ENCODE assay signal across 8 mouse cellular contexts in genomic region chr7:90029548-90030485, GRCm38 (mm10). TPM values are rescaled to one million over a fixed set of nuclear protein-coding genes. Genes with fewer than 3 reads are reported as not detected.
A peak's percentile ranks its signal among the peaks of the same experiment; 100 is the strongest.
DNase-seq lines count a peak whose midpoint lies in the region; ATAC-seq and TF ChIP-seq lines count a peak whose summit lies in the region.

No protein-coding gene starts in this region.

- H3K36me3 ChIP-seq in embryonic facial prominence, embryonic 11.5 days (replicated peaks; ENCODE audit: control insufficient read depth, insufficient read depth, low read depth, low read length), result no peaks in the 10 kb centered on the region
- no peaks in the 10 kb centered on the region for H3K36me3 ChIP-seq in kidney, embryonic 14.5 days (ENCODE audit: control insufficient read depth, insufficient read depth, low read length)
- H3K36me3 ChIP-seq in stomach, postnatal 0 days (ENCODE audit: control insufficient read depth, insufficient read depth, low read length), result no peaks in the 10 kb centered on the region

- H3K4me1 ChIP-seq in embryonic facial prominence, embryonic 11.5 days (ENCODE audit: control insufficient read depth, insufficient read depth, low read length), result no peaks in the 10 kb centered on the region
- H3K4me1 ChIP-seq in kidney, embryonic 14.5 days (ENCODE audit: control insufficient read depth, insufficient read depth, low read length), result peaks cover 20% of the 10 kb centered on the region; the same call in 1 of the 2 replicates
- peaks cover 4% of the 10 kb centered on the region; the same call in 1 of the 2 replicates for H3K4me1 ChIP-seq in stomach, postnatal 0 days (replicated peaks; ENCODE audit: control insufficient read depth, insufficient read depth)

- peak; percentile 16; the same call in 1 of the 2 replicates for TF ChIP-seq CTCF in stomach, postnatal 0 days (IDR thresholded peaks at IDR 0.05; ENCODE audit: low read depth)

- no peak; the same call in 1 of the 2 replicates for ATAC-seq in embryonic facial prominence, embryonic 11.5 days (replicated peaks; ENCODE audit: insufficient number of reproducible peaks, low FRiP score, low TSS enrichment, low read depth)
- ATAC-seq in kidney, embryonic 14.5 days (ENCODE audit: low FRiP score, low TSS enrichment), result no peak
- peak; percentile 69 for ATAC-seq in stomach, postnatal 0 days (ENCODE audit: low FRiP score, low TSS enrichment)

- no peaks in the 10 kb centered on the region for H3K9me3 ChIP-seq in embryonic facial prominence, embryonic 11.5 days (replicated peaks; ENCODE audit: control insufficient read depth, low read length)
- no peaks in the 10 kb centered on the region for H3K9me3 ChIP-seq in kidney, embryonic 14.5 days (ENCODE audit: control insufficient read depth, low read length)
- H3K9me3 ChIP-seq in stomach, postnatal 0 days (ENCODE audit: control insufficient read depth, low read length), result no peaks in the 10 kb centered on the region

- no peak overlapping the region; the same call in 1 of the 2 replicates for H3K27ac ChIP-seq in embryonic facial prominence, embryonic 11.5 days (replicated peaks; ENCODE audit: low read depth, low read length)
- H3K27ac ChIP-seq in kidney, embryonic 14.5 days (ENCODE audit: low read depth, low read length), result peak overlapping the region; percentile 32; the same call in 1 of the 2 replicates
- peak overlapping the region; percentile 90 for H3K27ac ChIP-seq in stomach, postnatal 0 days (replicated peaks)

- WGBS in embryonic facial prominence, embryonic 11.5 days, result 40% methylated on average over 20 of the region's 20 CpGs
- 53% methylated on average over 20 of the region's 20 CpGs for WGBS in kidney, embryonic 14.5 days
- WGBS in stomach, postnatal 0 days, result 33% methylated on average over 20 of the region's 20 CpGs

- no peak overlapping the region for H3K9ac ChIP-seq in embryonic facial prominence, embryonic 11.5 days (replicated peaks; ENCODE audit: low read length)
- H3K9ac ChIP-seq in kidney, embryonic 14.5 days (ENCODE audit: low read depth, low read length), result no peak overlapping the region
- 0 out of 2 replicates have a peak overlapping the region, but pooled peaks have one; percentile 0 for H3K9ac ChIP-seq in stomach, postnatal 0 days (ENCODE audit: low read length)

- H3K27me3 ChIP-seq in embryonic facial prominence, embryonic 11.5 days (ENCODE audit: control insufficient read depth, insufficient read depth, low read length), result no peaks in the 10 kb centered on the region
- H3K27me3 ChIP-seq in kidney, embryonic 14.5 days (ENCODE audit: control insufficient read depth, insufficient read depth, low read length), result no peaks in the 10 kb centered on the region
- no peaks in the 10 kb centered on the region for H3K27me3 ChIP-seq in stomach, postnatal 0 days (ENCODE audit: control insufficient read depth, insufficient read depth, low read length)

- peak; percentile 45 for DNase-seq in adrenal gland, postnatal 14 days
- no peak for DNase-seq in adrenal gland, postnatal 4 days (ENCODE audit: low spot score in 2 of 2)
- DNase-seq in embryonic facial prominence, embryonic 11.5 days (ENCODE audit: low spot score), result peak; percentile 36
- DNase-seq in heart, adult 9 months (ENCODE audit: low spot score in 2 of 2), result peak; percentile 79 to 90
- peak; percentile 57 for DNase-seq in lung, postnatal 14 days
- DNase-seq in stomach, postnatal 0 days (ENCODE audit: low spot score), result no peak
- no peak for DNase-seq in thymus, postnatal 36 days

- TF ChIP-seq EP300 in stomach, postnatal 0 days (optimal IDR thresholded peaks at IDR 0.05), result no peak

- no peak overlapping the region for H3K4me3 ChIP-seq in embryonic facial prominence, embryonic 11.5 days (ENCODE audit: low read depth, low read length)
- no peak overlapping the region for H3K4me3 ChIP-seq in kidney, embryonic 14.5 days (ENCODE audit: low read length)
- no peak overlapping the region for H3K4me3 ChIP-seq in stomach, postnatal 0 days (ENCODE audit: low read depth, low read length)

- H3K4me2 ChIP-seq in embryonic facial prominence, embryonic 11.5 days (ENCODE audit: low read depth, low read length), result no peak overlapping the region
- H3K4me2 ChIP-seq in kidney, embryonic 14.5 days (replicated peaks; ENCODE audit: low read depth, low read length), result no peak overlapping the region
- peak overlapping the region; percentile 31 for H3K4me2 ChIP-seq in stomach, postnatal 0 days (replicated peaks; ENCODE audit: low read depth)

RNA-seq across cellular contexts. Expression of gene Eed, which starts 49.0 kb away (rescaled TPM):
- 53.0 and 63.1 TPM in 2 replicates for total RNA-seq in adrenal gland, postnatal 14 days (2021)
- 10 to 100 TPM; 69.7 to 77.9 TPM for total RNA-seq in adrenal gland, postnatal 4 days (2021)
- polyA plus RNA-seq in embryonic facial prominence, embryonic 11.5 days (2014; fragmentation: Nextera tagmentation; extraction: Ambion mirVana), result 93.2 and 100 TPM in 2 replicates
- polyA plus RNA-seq in kidney, embryonic 14.5 days (2014; fragmentation: Nextera tagmentation; extraction: Ambion mirVana), result 86.1 and 95.1 TPM in 2 replicates
- polyA plus RNA-seq in stomach, postnatal 0 days (2015; fragmentation: Nextera tagmentation; extraction: Ambion mirVana), result 35.7 and 38.0 TPM in 2 replicates

Comparison
In these comparisons a context has a peak if more than half of its experiments do, and no peak if none do; other contexts are left out.
1. DNase-seq: peak in adrenal gland, postnatal 14 days (single experiment), embryonic facial prominence, embryonic 11.5 days (single experiment), heart, adult 9 months (2 of 2) and lung, postnatal 14 days (single experiment); none in adrenal gland, postnatal 4 days (0 of 2), stomach, postnatal 0 days (single experiment) and thymus, postnatal 36 days (0 of 2).